Mouse (Mus musculus) neutrophil, adult 83 days (primary cell): ENCODE results near the gene Slc6a20b. TPM values are rescaled to one million over a fixed set of nuclear protein-coding genes. Genes with fewer than 3 reads are reported as not detected.

ENCODE experiments used
- total RNA-seq, 2 experiments: library from RNA; stranded (reverse); gene quantifications; one replicate each; pipeline ENCODE4 v1.2.4; 2023

Gene Slc6a20b
- total RNA-seq: under 1 TPM; 0.09 to 0.13 TPM

GRCm38 (mm10) chr9:123632281-123632680 is at the start of gene Slc6a20b:
Gene Slc6a20b (minus strand): TSS chr9:123632565.

GRCm38 (mm10) chr9:123678327-123679105 is 46.2 kb upstream of the Slc6a20b start, which contains the start of the genes Ccr9 and Slc6a20a:
Gene Ccr9 (plus strand): TSS chr9:123678439.
Gene Slc6a20a (minus strand): TSS chr9:123678885.

Other genes with a start within 250 kb of the Slc6a20b start
- 10 to 100 TPM; 33.5 to 38.8 TPM for gene Limd1, start 153.9 kb downstream of the Slc6a20b start, total RNA-seq
- gene Sacm1l, start 102.8 kb downstream of the Slc6a20b start, total RNA-seq: 10 to 100 TPM; 21.6 to 23.3 TPM
- under 1 TPM; 0.31 to 0.46 TPM for gene Ccr9, start 45.9 kb upstream of the Slc6a20b start, total RNA-seq
- gene Slc6a20a, start 46.3 kb upstream of the Slc6a20b start, total RNA-seq: 1 to 10 TPM; 3.2 to 4.9 TPM
- gene Lztfl1, start 85.1 kb upstream of the Slc6a20b start, total RNA-seq: 10 to 100 TPM; 16.8 to 21.5 TPM
- gene Cxcr6, start 173.9 kb upstream of the Slc6a20b start, total RNA-seq: under 1 TPM in 1 of 2 experiments, not detected in 1; 0.24 TPM
- gene Fyco1, start 219.3 kb upstream of the Slc6a20b start, total RNA-seq: 10 to 100 TPM; 25.2 to 26.4 TPM
- gene Xcr1, start 229.5 kb upstream of the Slc6a20b start, total RNA-seq: not detected